Mouse (Mus musculus) erythroblast, embryonic 14.5 days (primary cell): Measurements from ENCODE around the gene Hfe2.

Experiments
- GATA1 ChIP-seq: IDR thresholded peaks from 2 replicates; pipeline ENCODE4 v1.6.1; 2012; ENCODE audit warnings: low read length, inconsistent platforms, mixed read lengths
- TAL1 ChIP-seq: IDR thresholded peaks from 3 replicates; pipeline ENCODE4 v1.6.1; 2012; ENCODE audit warnings: low read length, inconsistent platforms, mixed read lengths

- TF ChIP-seq TAL1 (no peak), GATA1 (no peak)
Measured at GRCm38 (mm10) chr3:96499481-96500288, 25.3 kb upstream of the Hfe2 start.
